Mouse (Mus musculus) right cerebral cortex, postnatal 14 days (tissue): ENCODE results near the gene Gng4.

Experiments
- DNase-seq: peaks from one replicate; pipeline ENCODE4 v3.0.0; 2022

Gene Gng4

DNA sequence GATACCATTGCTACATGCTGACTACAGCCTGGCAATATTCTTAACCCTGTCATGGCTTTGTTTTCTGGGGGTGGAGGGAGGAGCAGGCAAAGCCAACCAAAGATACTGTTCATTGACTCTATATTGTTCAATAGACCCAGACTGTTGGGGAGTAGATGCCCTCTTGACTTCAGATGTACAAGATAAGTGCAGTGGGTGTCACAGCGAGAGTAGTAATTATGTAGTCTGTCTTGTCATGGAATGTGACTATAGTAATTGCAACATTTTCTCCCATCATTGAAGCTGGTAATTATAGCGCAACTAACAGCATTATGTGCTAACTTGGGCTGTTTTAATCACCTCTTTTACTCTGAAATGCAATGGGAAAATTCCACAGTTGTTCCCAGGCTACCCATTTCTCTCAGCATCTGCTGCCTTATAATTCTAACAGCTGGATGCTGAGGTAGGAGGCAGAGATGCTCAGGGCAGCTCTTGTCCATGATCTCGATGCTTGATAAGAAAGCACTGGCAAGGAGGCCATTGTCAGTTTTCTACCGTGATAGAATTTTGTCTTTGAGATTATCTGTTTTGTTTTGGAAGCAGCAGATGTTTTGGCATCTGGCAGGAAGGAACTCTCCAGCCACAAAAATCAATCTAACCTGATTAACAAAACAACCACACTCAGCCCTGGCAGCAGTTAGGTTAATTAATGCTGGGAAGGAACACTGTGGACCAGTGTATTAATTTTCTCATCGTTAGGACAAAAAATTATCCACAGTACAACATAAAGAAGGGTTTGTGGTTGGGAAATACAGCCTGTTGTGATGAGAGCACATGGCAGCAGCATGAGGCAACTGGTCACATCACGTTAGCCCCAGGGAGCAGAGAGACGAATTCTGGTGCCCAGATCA is 36.6 kb downstream of the Gng4 start:
- no peak for DNase-seq

DNA sequence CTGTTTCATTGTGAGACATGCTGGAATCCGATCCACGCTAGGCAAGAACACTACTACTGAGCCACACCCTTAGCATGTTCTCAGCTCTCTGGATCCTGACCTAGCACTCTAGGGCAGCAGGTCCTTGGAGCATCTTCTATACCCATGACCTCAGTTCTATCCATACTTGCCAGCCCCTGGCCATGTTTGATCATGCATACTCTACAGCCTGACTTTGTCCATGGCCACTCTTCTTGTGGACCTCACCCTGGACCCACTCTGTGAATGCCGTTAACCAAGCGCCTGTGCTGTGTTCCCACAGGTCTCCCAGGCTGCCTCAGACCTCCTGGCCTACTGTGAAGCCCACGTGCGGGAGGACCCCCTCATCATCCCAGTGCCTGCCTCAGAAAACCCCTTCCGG is 41.1 kb downstream of the Gng4 start:
- no peak for DNase-seq

DNA sequence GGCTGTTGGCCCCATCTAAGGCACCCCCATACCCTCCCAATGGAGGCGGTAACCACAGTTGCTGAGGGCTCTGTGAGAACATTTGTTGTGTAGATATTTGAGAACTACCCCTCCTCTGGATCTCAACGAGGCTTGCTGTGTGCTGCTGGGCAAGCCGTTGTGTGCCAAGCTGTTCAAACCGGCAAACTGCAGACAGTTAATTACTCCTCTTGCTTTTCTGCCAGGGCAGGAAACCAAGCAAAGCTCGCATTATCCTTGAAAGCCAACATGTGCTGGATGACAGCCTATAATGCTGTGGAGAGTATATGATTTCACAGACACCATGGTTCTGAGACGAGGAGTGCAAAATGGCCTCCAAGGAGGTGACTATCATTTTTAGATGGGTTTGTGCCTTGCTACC is 42.7 kb downstream of the Gng4 start:
- no peak for DNase-seq

DNA sequence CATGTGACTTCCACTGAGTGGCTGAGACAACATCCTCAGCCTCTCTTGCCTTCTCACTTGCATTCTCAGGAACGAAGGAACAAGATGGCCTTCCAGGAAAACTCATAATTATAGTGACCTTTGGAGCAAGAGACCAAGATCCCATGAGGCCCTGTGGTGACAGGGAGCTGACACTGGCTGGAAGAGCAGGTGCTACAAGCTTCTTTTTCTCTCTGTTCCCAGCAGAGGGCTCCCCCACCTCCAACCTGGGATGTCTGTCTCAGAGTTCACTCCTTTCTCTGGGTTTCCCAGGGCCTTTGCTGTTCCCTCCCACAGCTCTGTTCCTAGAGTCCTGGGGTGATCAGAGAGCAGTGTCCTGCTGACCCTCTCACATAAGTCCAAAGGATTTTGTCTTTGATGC is 44.3 kb downstream of the Gng4 start:
- DNase-seq = no peak

DNA sequence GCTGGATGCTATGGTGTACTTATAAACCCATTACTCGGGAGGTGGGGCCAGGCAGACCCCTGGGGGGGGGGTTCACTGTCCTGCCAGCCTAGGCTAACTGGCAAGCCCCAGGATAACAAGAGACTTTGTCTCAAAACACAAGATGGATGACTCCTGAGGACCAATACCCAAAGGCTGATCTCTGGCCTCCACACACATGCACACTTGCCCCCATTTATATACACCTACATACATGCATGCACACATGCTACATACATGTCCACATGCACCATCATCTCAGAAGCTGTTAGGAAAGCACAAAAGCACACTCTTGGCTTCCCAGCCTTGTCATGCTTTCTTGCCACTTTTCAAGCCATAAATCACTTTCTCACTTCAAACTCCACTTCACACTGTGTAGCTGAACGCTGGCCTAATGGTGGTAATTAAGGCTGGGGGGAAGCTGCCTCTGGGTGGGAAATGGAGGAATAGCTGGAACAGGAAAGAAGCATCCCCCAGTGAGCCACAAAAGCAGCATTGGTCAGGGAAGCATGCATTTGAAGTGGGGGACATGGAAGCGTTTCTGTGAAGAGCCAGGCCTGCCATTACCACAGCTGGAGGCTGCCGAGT is 46.7 kb downstream of the Gng4 start:
- no peak for DNase-seq

DNA sequence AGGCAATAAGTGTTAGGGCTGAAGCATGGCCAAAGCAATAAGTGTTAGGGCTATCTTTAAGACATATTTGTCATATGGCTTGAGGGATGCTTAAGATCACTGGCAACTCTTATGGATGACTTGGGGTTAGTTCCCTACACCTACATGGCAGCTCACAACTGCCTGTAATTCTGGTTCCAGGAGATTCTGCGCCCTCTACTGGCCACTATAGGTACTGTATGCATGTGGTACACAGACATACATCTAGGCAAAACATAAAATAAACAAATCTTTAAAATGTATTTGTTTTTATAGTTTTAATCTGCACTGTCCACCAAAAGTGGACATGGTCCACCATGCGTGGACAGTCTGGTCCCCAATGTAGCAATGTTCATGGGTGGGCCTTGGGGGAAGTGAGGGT is 51.3 kb downstream of the Gng4 start:
- DNase-seq = no peak

DNA sequence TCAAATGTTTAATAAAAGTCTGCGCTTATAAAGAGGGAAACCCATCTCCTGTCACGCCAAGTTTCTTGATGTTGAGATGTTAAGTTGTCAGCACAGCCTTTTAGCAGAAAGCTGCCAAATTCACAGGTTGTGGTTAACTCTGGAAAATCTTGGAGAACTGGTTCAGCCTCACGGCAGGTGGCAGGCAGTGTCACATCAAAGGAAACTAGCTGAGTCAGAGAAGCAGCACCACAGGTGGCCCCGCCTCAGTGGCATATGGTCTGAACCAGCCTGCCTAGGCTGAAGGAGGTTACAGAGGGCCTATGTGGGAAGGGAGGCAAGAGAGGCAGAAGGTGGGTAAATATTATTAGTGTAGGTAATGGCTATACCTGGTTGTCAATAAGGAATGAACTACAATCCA is 61.2 kb downstream of the Gng4 start:
- no peak for DNase-seq

DNA sequence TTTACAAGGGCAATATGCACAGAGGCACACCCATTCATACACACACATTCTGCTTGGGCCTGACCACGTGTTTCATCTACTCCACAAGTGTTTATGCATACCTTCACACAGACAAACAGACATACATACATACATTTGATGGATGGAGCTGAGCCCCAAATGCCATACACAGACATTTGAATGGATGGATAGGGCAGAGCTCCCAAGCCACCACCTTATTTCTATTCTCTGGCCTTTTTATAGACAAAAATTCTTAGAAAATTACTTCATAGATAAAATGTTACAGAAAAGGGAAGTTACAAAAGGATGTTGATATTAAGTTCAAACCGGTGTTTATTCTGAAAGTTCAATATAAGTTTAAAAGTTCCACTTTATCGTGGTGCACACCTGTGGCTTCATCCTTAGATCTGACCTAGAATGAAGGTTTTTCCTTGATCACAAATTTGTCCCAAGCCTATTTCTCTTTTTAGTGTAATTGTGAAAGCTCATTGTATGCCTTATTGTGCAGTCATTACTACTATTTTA is 63.3 kb downstream of the Gng4 start:
- no peak for DNase-seq

DNA sequence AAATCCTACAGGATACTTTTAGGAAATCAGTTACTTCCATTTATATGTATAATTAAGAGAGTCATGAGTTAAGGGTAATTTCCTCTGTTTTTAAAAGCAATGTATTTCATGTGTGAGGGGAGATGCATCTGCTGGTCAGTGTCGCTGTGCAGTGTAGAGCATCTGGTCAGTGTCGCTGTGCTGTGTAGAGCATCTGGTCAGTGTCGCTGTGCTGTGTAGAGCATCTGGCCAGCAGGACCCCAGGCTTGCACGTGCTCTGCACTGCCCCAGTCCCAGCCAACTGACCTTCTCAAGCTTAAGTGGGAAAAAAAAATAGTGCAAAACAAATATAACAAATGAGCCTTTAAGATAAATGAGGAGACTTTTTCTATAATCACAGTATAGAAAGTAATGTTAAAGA is 73.3 kb downstream of the Gng4 start:
- DNase-seq = no peak

DNA sequence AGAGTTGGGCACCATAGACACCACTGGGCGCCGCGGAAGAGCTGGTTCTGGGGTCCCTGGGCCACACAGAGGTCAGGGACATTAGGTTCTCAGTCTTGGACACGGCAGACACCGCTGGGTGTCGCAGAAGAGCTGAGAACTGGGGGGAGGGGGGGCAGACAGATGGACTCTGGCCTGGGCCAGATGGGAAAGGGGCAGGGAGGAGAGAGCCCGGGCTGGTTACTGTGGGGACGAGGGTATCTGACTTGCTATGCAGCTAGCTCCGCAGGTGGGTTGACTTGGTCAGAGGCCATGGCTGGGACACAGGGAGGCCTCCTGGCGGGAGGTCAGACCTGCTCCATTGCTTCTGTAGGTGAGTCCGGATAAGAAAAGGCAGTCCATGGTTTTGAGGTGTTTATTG is 78.5 kb downstream of the Gng4 start:
- DNase-seq = no peak

DNA sequence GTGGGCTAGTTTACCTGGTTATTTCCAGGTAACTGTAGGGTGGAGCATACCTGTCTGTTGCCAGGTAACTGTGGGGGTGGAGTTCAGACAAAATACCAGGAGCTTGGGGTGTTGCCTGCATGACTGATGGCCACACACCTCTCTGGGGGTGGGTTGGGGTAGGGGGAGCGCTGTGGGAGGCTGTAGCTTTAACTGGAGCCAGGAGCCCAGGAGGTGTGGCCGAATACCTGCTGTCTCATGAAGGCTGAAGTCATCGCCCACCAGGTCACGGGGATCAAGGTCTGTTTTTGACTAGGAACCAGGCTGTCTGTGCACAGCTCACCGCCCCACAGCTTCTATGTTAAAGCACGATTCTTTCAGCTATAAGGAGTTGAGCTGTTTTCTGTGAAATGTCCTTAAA is 79.1 kb downstream of the Gng4 start:
- no peak for DNase-seq

DNA sequence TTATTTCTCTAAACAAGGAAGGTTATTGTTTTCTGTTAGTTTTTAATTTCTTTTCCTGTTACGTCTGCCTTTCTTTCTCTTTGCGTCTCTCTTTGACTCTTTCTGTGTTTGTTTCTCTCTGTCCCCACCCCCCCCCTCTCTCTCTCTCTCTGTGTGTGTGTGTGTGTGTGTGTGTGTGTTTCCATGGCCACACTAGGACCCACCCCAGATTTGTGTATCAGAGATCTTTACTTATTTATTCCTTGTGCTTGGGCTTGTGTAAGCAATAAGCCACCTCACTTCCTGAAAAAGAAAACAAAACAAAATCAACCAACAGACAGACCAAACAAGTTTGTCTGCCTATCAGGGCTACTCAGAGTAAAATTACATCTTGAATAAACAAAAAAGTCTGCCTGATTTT is 82.5 kb downstream of the Gng4 start:
- DNase-seq = no peak

DNA sequence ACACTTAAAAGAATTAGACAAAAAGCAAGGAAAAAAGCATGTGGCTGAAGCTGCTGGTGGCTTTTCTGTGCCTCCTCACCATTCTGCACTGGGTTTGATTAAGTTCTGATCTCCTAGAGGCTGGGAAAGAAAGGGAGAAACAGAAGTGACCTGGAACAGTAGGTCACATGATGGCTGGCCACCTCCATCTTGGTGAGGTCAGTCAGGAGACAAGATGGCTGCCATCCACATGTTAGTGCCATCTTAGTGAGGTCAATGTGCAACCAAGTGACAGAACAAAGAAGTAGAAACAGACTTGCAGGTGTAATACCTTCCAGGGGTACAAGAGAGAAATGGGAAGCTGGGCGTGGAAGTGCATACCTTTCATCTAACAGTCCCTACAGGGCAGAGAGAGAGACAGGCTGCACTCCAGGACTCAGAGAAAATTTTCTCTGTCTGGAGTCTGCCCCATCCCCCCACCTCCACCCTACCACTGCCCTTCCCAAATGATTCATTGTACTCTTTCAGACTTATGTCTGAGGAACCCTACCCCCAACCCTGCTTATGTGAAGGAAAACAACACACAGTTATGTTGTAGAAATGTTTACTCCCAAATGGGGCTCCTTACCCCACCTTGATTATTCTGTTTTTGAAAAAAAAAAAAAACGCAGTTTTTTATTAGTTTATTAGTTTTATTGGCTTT is 83.4 kb downstream of the Gng4 start:
- DNase-seq = no peak

DNA sequence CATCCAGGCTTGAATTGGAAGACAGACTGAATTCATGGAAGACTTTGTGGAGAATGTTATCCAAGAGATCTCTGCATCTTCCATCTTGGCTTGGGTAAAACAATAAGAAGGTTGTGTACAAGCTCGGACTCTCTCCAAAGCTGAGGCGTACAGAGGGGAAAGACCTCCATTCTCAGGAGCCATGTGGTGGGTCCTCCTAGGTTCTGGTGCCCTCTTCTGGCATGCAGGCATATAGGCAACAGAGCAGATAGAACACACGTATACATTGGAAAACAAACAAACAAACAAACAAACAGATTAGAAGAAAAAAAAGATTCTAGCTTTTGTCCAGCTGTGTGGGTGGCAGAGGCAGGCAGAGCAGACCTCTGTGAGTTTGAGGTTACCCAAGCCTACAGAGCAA is 84.1 kb downstream of the Gng4 start:
- peak; percentile 36 for DNase-seq
